Mouse (Mus musculus): ENCODE data around the gene Kmt2a.

The Kmt2a gene

GRCm38 (mm10) chr9:44879694-44880271 is 1.3 kb downstream of the Kmt2a start:
- DNase-seq, result peak; percentile 39 to 50

GRCm38 (mm10) chr9:44878776-44879500 is 2.2 kb downstream of the Kmt2a start:
- peak in 1 of 2 experiments; percentile 9 for DNase-seq

- DNase-seq, result no peak
Observed at GRCm38 (mm10) chr9:44877686-44878085, 3.4 kb downstream of the Kmt2a start.

GRCm38 (mm10) chr9:44875476-44875875 is 5.6 kb downstream of the Kmt2a start:
- DNase-seq, result no peak

GRCm38 (mm10) chr9:44874198-44874597 is 6.9 kb downstream of the Kmt2a start:
- no peak for DNase-seq

GRCm38 (mm10) chr9:44873665-44874064 is 7.4 kb downstream of the Kmt2a start:
- no peak for DNase-seq

GRCm38 (mm10) chr9:44868336-44869094 is 12.6 kb downstream of the Kmt2a start:
- peak in 1 of 2 experiments; percentile 13 for DNase-seq

GRCm38 (mm10) chr9:44867664-44868063 is 13.4 kb downstream of the Kmt2a start:
- no peak for DNase-seq

GRCm38 (mm10) chr9:44866501-44867240 is 14.4 kb downstream of the Kmt2a start:
- DNase-seq, result peak in 1 of 2 experiments; percentile 16

- DNase-seq, result no peak
Observed at GRCm38 (mm10) chr9:44861121-44861520, 20.0 kb downstream of the Kmt2a start.

GRCm38 (mm10) chr9:44858657-44859056 is 22.4 kb downstream of the Kmt2a start:
- no peak for DNase-seq

GRCm38 (mm10) chr9:44857405-44857992 is 23.6 kb downstream of the Kmt2a start:
- DNase-seq, result no peak

- DNase-seq, result peak in 1 of 2 experiments; percentile 15
Observed at GRCm38 (mm10) chr9:44855153-44855552, 25.9 kb downstream of the Kmt2a start.

GRCm38 (mm10) chr9:44847446-44847845 is 33.6 kb downstream of the Kmt2a start:
- DNase-seq, result peak in 1 of 2 experiments; percentile 14

GRCm38 (mm10) chr9:44841241-44841640 is 39.9 kb downstream of the Kmt2a start:
- peak; percentile 41 to 56 for DNase-seq

- DNase-seq, result peak; percentile 85 to 87
Observed at GRCm38 (mm10) chr9:44836439-44836838, 44.7 kb downstream of the Kmt2a start.

GRCm38 (mm10) chr9:44832356-44832755 is 48.7 kb downstream of the Kmt2a start:
- peak; percentile 47 to 50 for DNase-seq

GRCm38 (mm10) chr9:44830506-44830905 is 50.6 kb downstream of the Kmt2a start:
- DNase-seq, result no peak

- no peak for DNase-seq
Observed at GRCm38 (mm10) chr9:44828944-44829343, 52.2 kb downstream of the Kmt2a start.

- no peak for DNase-seq
Observed at GRCm38 (mm10) chr9:44826660-44827059, 54.4 kb downstream of the Kmt2a start.

GRCm38 (mm10) chr9:44819920-44820827 is 60.9 kb downstream of the Kmt2a start:
- peak in 1 of 2 experiments; percentile 43 for DNase-seq

All from cerebellum, postnatal 10 days (tissue).